Mouse (Mus musculus) MEL (cell line): ENCODE measurements around the gene Sftpa1. TPM values are rescaled to one million over a fixed set of nuclear protein-coding genes. Genes with fewer than 3 reads are reported as not detected.

Experiments
- DNase-seq: peaks from one replicate; pipeline ENCODE4 v3.0.0; 2011; ENCODE audit warnings: low read depth, low spot score
- H3K27ac ChIP-seq: 2 replicates; pipeline ENCODE4 v1.5.1; 2012; ENCODE audit warnings: low read depth, mild to moderate bottlenecking, control low read depth, low read length, moderate library complexity; ENCODE audit not compliant: control insufficient read depth
- H3K27me3 ChIP-seq, 2 experiments: fragments of 150-350 bp in 1 of 2; sonication (generic) in 1 of 2; 2 replicates each; pipeline ENCODE4 v1.6.1; 2012; ENCODE audit warnings: low read length in 2 of 2, mild to moderate bottlenecking in 2 of 2, improper control_type of control experiment in 1 of 2, moderate library complexity in 1 of 2; ENCODE audit not compliant: insufficient read depth in 2 of 2, control insufficient read depth in 1 of 2
- H3K36me3 ChIP-seq, 2 experiments: 2 replicates each; pipeline ENCODE4 v1.6.1; 2012 to 2014; ENCODE audit warnings: low read length in 2 of 2, improper control_type of control experiment in 1 of 2, inconsistent platforms in 1 of 2, mild to moderate bottlenecking in 1 of 2; ENCODE audit not compliant: insufficient read depth in 2 of 2, control insufficient read depth in 1 of 2
- H3K4me1 ChIP-seq, 2 experiments: fragments of 150-350 bp in 1 of 2; sonication (generic) in 1 of 2; 2 replicates each; pipeline ENCODE4 v1.6.1; 2012; ENCODE audit warnings: low read length in 2 of 2, improper control_type of control experiment in 1 of 2, mild to moderate bottlenecking in 1 of 2; ENCODE audit not compliant: insufficient read depth in 2 of 2, control insufficient read depth in 1 of 2
- H3K4me3 ChIP-seq, 2 experiments: fragments of 150-350 bp in 1 of 2; sonication (generic) in 1 of 2; 2 replicates each; pipeline ENCODE4 v1.5.1; 2012; ENCODE audit warnings: low read depth in 2 of 2, low read length in 2 of 2, mild to moderate bottlenecking in 2 of 2, moderate library complexity in 2 of 2, control low read depth in 1 of 2, improper control_type of control experiment in 1 of 2; ENCODE audit not compliant: control insufficient read depth in 1 of 2, insufficient read depth in 1 of 2
- H3K79me2 ChIP-seq: 2 replicates; pipeline ENCODE4 v1.6.1; 2012; ENCODE audit warnings: mild to moderate bottlenecking, low read length, moderate library complexity; ENCODE audit not compliant: control insufficient read depth, poor library complexity, insufficient read depth
- H3K9ac ChIP-seq: 2 replicates; pipeline ENCODE4 v1.6.1; 2012; ENCODE audit warnings: low read depth, mild to moderate bottlenecking, control low read depth, low read length, moderate library complexity; ENCODE audit not compliant: control insufficient read depth, poor library complexity, severe bottlenecking
- H3K9me3 ChIP-seq: fragments of 150-350 bp; sonication (generic); replicated peaks from 2 replicates; pipeline ENCODE4 v1.6.1; 2012; ENCODE audit warnings: mild to moderate bottlenecking, low read length, improper control_type of control experiment, moderate library complexity; ENCODE audit not compliant: insufficient read depth
- CHD1 ChIP-seq: IDR thresholded peaks from 2 replicates; pipeline ENCODE4 v1.6.1; 2012; ENCODE audit warnings: low read depth, mild to moderate bottlenecking, inconsistent platforms, low read length, improper control_type of control experiment
- E2F4 ChIP-seq: IDR thresholded peaks from 2 replicates; pipeline ENCODE4 v1.6.1; 2011; ENCODE audit warnings: low read depth, low read length, improper control_type of control experiment, borderline replicate concordance
- EP300 ChIP-seq, 2 experiments: IDR thresholded peaks; 2 replicates each; pipeline ENCODE4 v1.6.1; 2011; ENCODE audit warnings: improper control_type of control experiment in 2 of 2, low read length in 2 of 2, low read depth in 1 of 2, mild to moderate bottlenecking in 1 of 2
- GATA1 ChIP-seq: IDR thresholded peaks from 2 replicates; pipeline ENCODE4 v1.6.1; 2011; ENCODE audit warnings: low read depth, low read length, improper control_type of control experiment
- HCFC1 ChIP-seq: IDR thresholded peaks from 2 replicates; pipeline ENCODE4 v1.6.1; 2012; ENCODE audit warnings: low read depth, mild to moderate bottlenecking, inconsistent platforms, low read length, improper control_type of control experiment, moderate library complexity
- JUND ChIP-seq: IDR thresholded peaks from 2 replicates; pipeline ENCODE4 v1.6.1; 2011; ENCODE audit warnings: low read depth, mild to moderate bottlenecking, improper control_type of control experiment, low read length
- KAT2A ChIP-seq: conservative IDR thresholded peaks from 2 replicates; pipeline ENCODE4 v1.6.1; 2012; ENCODE audit warnings: low read depth, low read length, improper control_type of control experiment, inconsistent platforms
- MAFK ChIP-seq: IDR thresholded peaks from 2 replicates; pipeline ENCODE4 v1.6.1; 2011; ENCODE audit warnings: low read depth, mild to moderate bottlenecking, low read length, improper control_type of control experiment, borderline replicate concordance
- MAX ChIP-seq: IDR thresholded peaks from 2 replicates; pipeline ENCODE4 v1.6.1; 2011; ENCODE audit warnings: low read length, improper control_type of control experiment
- MAZ ChIP-seq: IDR thresholded peaks from 2 replicates; pipeline ENCODE4 v1.6.1; 2012; ENCODE audit warnings: low read depth, mild to moderate bottlenecking, inconsistent platforms, low read length, improper control_type of control experiment
- MEF2A ChIP-seq: IDR thresholded peaks from 2 replicates; pipeline ENCODE4 v1.6.1; 2014; ENCODE audit warnings: low read depth, mild to moderate bottlenecking, inconsistent platforms, low read length, improper control_type of control experiment; ENCODE audit not compliant: poor library complexity, insufficient replicate concordance, severe bottlenecking; ENCODE audit errors: extremely low read depth
- MYB ChIP-seq: IDR thresholded peaks from 2 replicates; pipeline ENCODE4 v1.6.1; 2011; ENCODE audit warnings: mild to moderate bottlenecking, low read depth, low read length, improper control_type of control experiment
- MYC ChIP-seq: IDR thresholded peaks from 2 replicates; pipeline ENCODE4 v1.6.1; 2011; ENCODE audit warnings: low read depth, mild to moderate bottlenecking, low read length, improper control_type of control experiment, moderate library complexity
- NELFE ChIP-seq: IDR thresholded peaks from 2 replicates; pipeline ENCODE4 v1.6.1; 2011; ENCODE audit warnings: low read depth, low read length, improper control_type of control experiment
- POLR2AphosphoS2 ChIP-seq: IDR thresholded peaks from 2 replicates; pipeline ENCODE4 v1.6.1; 2011; ENCODE audit warnings: low read length, improper control_type of control experiment
- RAD21 ChIP-seq: IDR thresholded peaks from 2 replicates; pipeline ENCODE4 v1.6.1; 2011; ENCODE audit warnings: mild to moderate bottlenecking, low read depth, low read length, improper control_type of control experiment
- RCOR1 ChIP-seq: IDR thresholded peaks from 2 replicates; pipeline ENCODE4 v1.6.1; 2012; ENCODE audit warnings: low read depth, mild to moderate bottlenecking, inconsistent platforms, low read length, improper control_type of control experiment
- SIN3A ChIP-seq: IDR thresholded peaks from 2 replicates; pipeline ENCODE4 v1.6.1; 2012; ENCODE audit warnings: low read length, improper control_type of control experiment, inconsistent platforms
- TAL1 ChIP-seq: IDR thresholded peaks from 2 replicates; pipeline ENCODE4 v1.6.1; 2012; ENCODE audit warnings: mild to moderate bottlenecking, inconsistent platforms, low read length, moderate library complexity, mixed read lengths
- ZC3H11A ChIP-seq: IDR thresholded peaks from 2 replicates; pipeline ENCODE4 v1.6.1; 2012; ENCODE audit warnings: low read depth, mild to moderate bottlenecking, inconsistent platforms, low read length, improper control_type of control experiment
- ZMIZ1 ChIP-seq: IDR thresholded peaks from 2 replicates; pipeline ENCODE4 v1.6.1; 2012; ENCODE audit warnings: low read depth, mild to moderate bottlenecking, inconsistent platforms, low read length, improper control_type of control experiment, moderate library complexity
- polyA plus RNA-seq, 2 experiments: library from polyadenylated mRNA; stranded (reverse) in 1 of 2; unstranded in 1 of 2; fragments of >175 nt in 1 of 2; fragments of >200 nt in 1 of 2; gene quantifications; 2 replicates each; pipeline versions ENCODE4 v1.2.1 to v1.2.4; 2012; ENCODE audit warnings: low replicate concordance in 2 of 2, low read depth in 1 of 2; ENCODE audit not compliant: insufficient read length in 2 of 2, insufficient read depth in 1 of 2, missing spikeins in 1 of 2
- total RNA-seq: library from RNA; depleted of rRNA; stranded (reverse); fragments of 300-350 nt; gene quantifications from 2 replicates; pipeline ENCODE4 v1.2.3, GENCODE M21; 2012

Sftpa1 gene
- total and polyA plus RNA-seq, 3 experiments: not detected

- Histone ChIP-seq H3K36me3 (no peaks in the 10 kb centered on the region), H3K27me3 (no peaks in the 10 kb centered on the region)
- no peak for DNase-seq
- TF ChIP-seq MAX (no peak), HCFC1 (no peak), MAZ (no peak), NELFE (no peak), EP300 (IDR thresholded peaks at IDR 0.05; ENCODE audit: low read depth in 1 of 2, low read length in 2 of 2) (no peak), CHD1 (no peak), ZMIZ1 (no peak)
- TF ChIP-seq, all 39 proteins: peak for 0
- Histone ChIP-seq H3K79me2 (no peaks in the 10 kb centered on the region), H3K27ac (no peak overlapping the region), H3K9me3 (no peaks in the 10 kb centered on the region), H3K4me3 (no peak overlapping the region), H3K9ac (no peak overlapping the region), H3K4me1 (no peaks in the 10 kb centered on the region)
Measured at GRCm38 (mm10) chr14:41160076-41160475, 28.5 kb downstream of the Sftpa1 start.

- H3K4me3 ChIP-seq: no peak overlapping the region
- H3K4me1 ChIP-seq: no peaks in the 10 kb centered on the region
- no peak overlapping the region for H3K27ac ChIP-seq
- no peaks in the 10 kb centered on the region for H3K79me2 ChIP-seq
- no peaks in the 10 kb centered on the region for H3K9me3 ChIP-seq
- H3K27me3 ChIP-seq: no peaks in the 10 kb centered on the region
- no peak for DNase-seq
- H3K9ac ChIP-seq: no peak overlapping the region
- TF ChIP-seq RCOR1: no peak
- no peak for TF ChIP-seq CHD1
- no peak for TF ChIP-seq MYB
- TF ChIP-seq MAZ: no peak
- TF ChIP-seq EP300 (IDR thresholded peaks at IDR 0.05; ENCODE audit: low read depth in 1 of 2, low read length in 2 of 2): no peak
- no peak for TF ChIP-seq KAT2A
- TF ChIP-seq MAFK: no peak
- TF ChIP-seq POLR2AphosphoS2: no peak
- TF ChIP-seq RAD21: no peak
- no peak for TF ChIP-seq MYC
- no peak for TF ChIP-seq E2F4
- no peak for TF ChIP-seq ZC3H11A
- TF ChIP-seq TAL1: no peak
- TF ChIP-seq JUND: no peak
- TF ChIP-seq GATA1: no peak
- TF ChIP-seq HCFC1: no peak
- no peak for TF ChIP-seq SIN3A
- TF ChIP-seq MEF2A: no peak
- H3K36me3 ChIP-seq: no peaks in the 10 kb centered on the region
Measured at GRCm38 (mm10) chr14:41160743-41161142, 29.2 kb downstream of the Sftpa1 start.
